ENCODE assay signal across 7 mouse cellular contexts in the genomic region with DNA sequence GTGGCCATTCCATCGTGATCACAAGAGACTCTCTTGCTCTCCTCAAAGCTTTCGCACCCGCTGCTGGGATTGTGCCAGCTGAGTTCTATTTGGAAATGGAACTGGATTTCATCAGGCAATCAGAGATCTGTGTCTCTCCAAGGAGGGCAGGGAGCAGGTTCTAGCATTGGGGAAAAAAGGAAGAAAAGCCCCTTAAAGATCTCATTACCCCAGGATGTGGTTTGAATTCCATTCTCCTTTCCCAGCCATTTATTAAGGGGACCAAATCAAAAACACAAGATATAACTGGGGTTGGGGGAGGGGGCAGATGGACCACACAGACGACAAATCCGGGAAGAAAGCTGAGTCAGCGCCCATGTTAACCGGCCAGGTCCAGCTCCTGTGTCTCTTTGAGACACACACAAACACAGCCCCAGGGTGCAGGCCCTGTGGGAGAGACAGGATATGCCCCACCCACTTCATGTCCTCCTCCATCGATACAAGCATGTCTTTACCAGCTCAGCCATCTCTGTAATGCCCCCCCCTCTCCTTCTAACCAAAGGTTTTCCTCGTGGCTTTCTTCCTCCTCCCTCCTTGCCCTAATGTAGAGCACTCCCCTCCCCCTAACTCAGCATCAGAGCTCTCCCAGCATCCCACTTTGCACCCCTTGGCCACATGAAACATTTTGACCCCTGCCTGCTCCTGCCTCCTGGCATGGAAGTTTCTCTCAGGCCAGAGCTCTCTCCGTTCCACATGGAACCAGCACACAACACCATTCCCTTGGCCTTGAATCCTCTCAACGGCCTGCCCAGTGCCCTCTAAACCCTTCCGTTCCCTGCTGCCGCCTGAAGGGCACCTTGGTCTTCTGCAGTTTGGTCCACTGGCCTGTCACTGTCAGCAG. TPM values are rescaled to one million over a fixed set of nuclear protein-coding genes. Genes with fewer than 3 reads are reported as not detected.
DNase-seq lines count a peak whose midpoint lies in the region; ATAC-seq and TF ChIP-seq lines count a peak whose summit lies in the region.

No protein-coding gene starts in this region.

- H3K79me2 ChIP-seq in CH12.LX (replicated peaks; ENCODE audit: control insufficient read depth, extremely low read depth, insufficient read depth, poor library complexity, severe bottlenecking) = no peaks in the 10 kb centered on the region

- H3K27ac ChIP-seq in kidney, embryonic 16.5 days (ENCODE audit: low read length) = peak overlapping the region; percentile 40
- H3K27ac ChIP-seq in kidney, adult 2 months (ENCODE audit: insufficient read depth, low read depth, low read length) = no peak overlapping the region
- H3K27ac ChIP-seq in CH12.LX (ENCODE audit: insufficient read depth, low read depth) = no peak overlapping the region
- H3K27ac ChIP-seq in embryonic facial prominence, embryonic 15.5 days (replicated peaks) = peak overlapping the region; percentile 71
- H3K27ac ChIP-seq in stomach, postnatal 0 days (replicated peaks) = no peak overlapping the region

- no peaks in the 10 kb centered on the region for H3K36me3 ChIP-seq in kidney, embryonic 16.5 days (ENCODE audit: insufficient read depth, low read length)
- H3K36me3 ChIP-seq in kidney, adult 2 months (ENCODE audit: control insufficient read depth, insufficient read depth, low read length) = no peaks in the 10 kb centered on the region
- H3K36me3 ChIP-seq in CH12.LX (replicated peaks in 1 of 2; ENCODE audit: control insufficient read depth in 1 of 2, insufficient read depth in 1 of 2, low read length in 1 of 2) = no peaks in the 10 kb centered on the region
- H3K36me3 ChIP-seq in embryonic facial prominence, embryonic 15.5 days = no peaks in the 10 kb centered on the region
- H3K36me3 ChIP-seq in stomach, postnatal 0 days (ENCODE audit: control insufficient read depth, insufficient read depth, low read length) = no peaks in the 10 kb centered on the region

- no peak for TF ChIP-seq CTCF in kidney, adult 2 months (conservative IDR thresholded peaks at IDR 0.05; ENCODE audit: insufficient read depth, insufficient read length, low read depth, low read length)
- TF ChIP-seq CTCF in CH12.LX (conservative IDR thresholded peaks at IDR 0.05 in 1 of 2, IDR thresholded peaks at IDR 0.05 in 1 of 2; ENCODE audit: low read depth in 2 of 2, low read length in 2 of 2) = no peak
- no peak for TF ChIP-seq CTCF in stomach, postnatal 0 days (IDR thresholded peaks at IDR 0.05; ENCODE audit: low read depth)

- in situ Hi-C loops in CH12.LX (cut with MboI; ENCODE audit: low pct_ligation_motif_present, low pct_unique_long_range_greater_than_20kb, low sequenced_read_pairs) = no loop called here

- no peak for TF ChIP-seq EP300 in CH12.LX (IDR thresholded peaks at IDR 0.05; ENCODE audit: low read length)
- no peak for TF ChIP-seq EP300 in stomach, postnatal 0 days (optimal IDR thresholded peaks at IDR 0.05)

- WGBS in kidney, embryonic 16.5 days = 35% methylated on average over 13 of the region's 13 CpGs
- 43% methylated on average over 13 of the region's 13 CpGs for WGBS in kidney, adult 2 months
- 25% methylated on average over 13 of the region's 13 CpGs for WGBS in embryonic facial prominence, embryonic 15.5 days
- 44% methylated on average over 13 of the region's 13 CpGs for WGBS in stomach, postnatal 0 days

- no peak for TF ChIP-seq RAD21 in CH12.LX (IDR thresholded peaks at IDR 0.05; ENCODE audit: low read depth, low read length)

- H3K9me3 ChIP-seq in kidney, embryonic 16.5 days (ENCODE audit: low read length) = no peaks in the 10 kb centered on the region
- no peaks in the 10 kb centered on the region for H3K9me3 ChIP-seq in CH12.LX (replicated peaks; ENCODE audit: low read length)
- no peaks in the 10 kb centered on the region for H3K9me3 ChIP-seq in embryonic facial prominence, embryonic 15.5 days (replicated peaks)
- H3K9me3 ChIP-seq in stomach, postnatal 0 days (ENCODE audit: control insufficient read depth, low read length) = no peaks in the 10 kb centered on the region

- ATAC-seq in kidney, embryonic 16.5 days (ENCODE audit: low FRiP score, low TSS enrichment) = no peak
- ATAC-seq in embryonic facial prominence, embryonic 15.5 days (ENCODE audit: insufficient number of reproducible peaks, low FRiP score, low TSS enrichment, low read depth) = no peak
- no peak for ATAC-seq in stomach, postnatal 0 days (ENCODE audit: low FRiP score, low TSS enrichment)

- TF ChIP-seq POLR2A in kidney, adult 2 months (IDR thresholded peaks at IDR 0.05; ENCODE audit: low read depth, low read length) = no peak
- TF ChIP-seq POLR2A in CH12.LX (IDR thresholded peaks at IDR 0.05; ENCODE audit: low read depth, low read length) = no peak

- dilution Hi-C loops in CH12.LX (cut with MboI; ENCODE audit: extremely low pct_ligation_motif_present, extremely low pct_unique_long_range_greater_than_20kb, low sequenced_read_pairs) = no loop called here

- no peak for DNase-seq in kidney, adult 2 months
- peak; percentile 34 for DNase-seq in CD4-positive helper T cell, adult 2 months (ENCODE audit: low read depth, low spot score)
- DNase-seq in CH12.LX (ENCODE audit: extremely low read depth) = no peak
- no peak for DNase-seq in stomach, postnatal 0 days (ENCODE audit: low spot score)
- DNase-seq in retina, postnatal 1 day = no peak

- no peaks in the 10 kb centered on the region for H3K27me3 ChIP-seq in kidney, embryonic 16.5 days (ENCODE audit: insufficient read depth, low read length)
- no peaks in the 10 kb centered on the region for H3K27me3 ChIP-seq in kidney, adult 2 months (replicated peaks; ENCODE audit: control insufficient read depth, insufficient read depth, low read length)
- H3K27me3 ChIP-seq in CH12.LX (replicated peaks) = peaks cover 84% of the 10 kb centered on the region
- H3K27me3 ChIP-seq in embryonic facial prominence, embryonic 15.5 days = no peaks in the 10 kb centered on the region
- H3K27me3 ChIP-seq in stomach, postnatal 0 days (ENCODE audit: control insufficient read depth, insufficient read depth, low read length) = no peaks in the 10 kb centered on the region

- H3K4me2 ChIP-seq in kidney, embryonic 16.5 days (replicated peaks; ENCODE audit: low read depth, low read length) = no peak overlapping the region
- H3K4me2 ChIP-seq in CH12.LX (ENCODE audit: insufficient read depth, low read depth, poor library complexity, severe bottlenecking) = no peak overlapping the region
- H3K4me2 ChIP-seq in embryonic facial prominence, embryonic 15.5 days (replicated peaks) = no peak overlapping the region
- H3K4me2 ChIP-seq in stomach, postnatal 0 days (replicated peaks; ENCODE audit: low read depth) = no peak overlapping the region

- no peak overlapping the region for H3K4me3 ChIP-seq in kidney, embryonic 16.5 days (ENCODE audit: low read length)
- H3K4me3 ChIP-seq in kidney, adult 2 months (ENCODE audit: insufficient read depth, low read depth, low read length) = no peak overlapping the region
- H3K4me3 ChIP-seq in CH12.LX (replicated peaks in 1 of 3; ENCODE audit: low read depth in 2 of 3, low read length in 2 of 3, poor library complexity in 1 of 3) = no peak overlapping the region
- H3K4me3 ChIP-seq in embryonic facial prominence, embryonic 15.5 days (replicated peaks) = no peak overlapping the region
- no peak overlapping the region for H3K4me3 ChIP-seq in stomach, postnatal 0 days (ENCODE audit: low read depth, low read length)

- no peak overlapping the region for H3K9ac ChIP-seq in kidney, embryonic 16.5 days (replicated peaks; ENCODE audit: low read length)
- no peak overlapping the region for H3K9ac ChIP-seq in CH12.LX (ENCODE audit: insufficient read depth, low read depth)
- no peak overlapping the region for H3K9ac ChIP-seq in embryonic facial prominence, embryonic 15.5 days
- H3K9ac ChIP-seq in stomach, postnatal 0 days (ENCODE audit: low read length) = no peak overlapping the region

- peaks cover 36% of the 10 kb centered on the region for H3K4me1 ChIP-seq in kidney, embryonic 16.5 days (ENCODE audit: insufficient read depth, low read length)
- H3K4me1 ChIP-seq in kidney, adult 2 months (ENCODE audit: control insufficient read depth, insufficient read depth, low read length) = 0 out of 2 replicates have a peak, but pooled peaks cover 7% of the 10 kb centered on the region
- H3K4me1 ChIP-seq in CH12.LX (ENCODE audit: control insufficient read depth in 1 of 2, insufficient read depth in 2 of 2) = no peaks in the 10 kb centered on the region
- peaks cover 35% of the 10 kb centered on the region for H3K4me1 ChIP-seq in embryonic facial prominence, embryonic 15.5 days
- peaks cover 3% of the 10 kb centered on the region; the same call in 1 of the 2 replicates for H3K4me1 ChIP-seq in stomach, postnatal 0 days (replicated peaks; ENCODE audit: control insufficient read depth, insufficient read depth)

TF ChIP-seq in CH12.LX, 34 proteins besides CTCF, POLR2A, EP300 and RAD21:
- TF ChIP-seq MAFK (IDR thresholded peaks at IDR 0.05; ENCODE audit: insufficient replicate concordance, low read length) = 0 out of 2 replicates have a peak, but pooled peaks have one; percentile 58
- no peak for TF ChIP-seq MAZ (IDR thresholded peaks at IDR 0.05; ENCODE audit: low read depth, low read length)

RNA-seq across cellular contexts. Expression of gene Thy1, which starts 54.0 kb away (rescaled TPM):
- polyA plus RNA-seq in kidney, embryonic 16.5 days (2015; fragmentation: Nextera tagmentation; extraction: Ambion mirVana) = 7.7 and 10.5 TPM in 2 replicates
- 9.2 and 20.6 TPM in 2 replicates for polyA plus RNA-seq in kidney, adult 2 months (2012; rRNA removed)
- total RNA-seq in CH12.LX (2012; rRNA removed) = not detected in 2 replicates
- total RNA-seq in CH12.LX (2014; rRNA removed) = not detected in 2 replicates
- polyA plus RNA-seq in CH12.LX (2012; ENCODE audit: insufficient read length, low read depth) = not detected in 2 replicates
- 11.7 and 14.1 TPM in 2 replicates for polyA plus RNA-seq in embryonic facial prominence, embryonic 15.5 days (2015; fragmentation: Nextera tagmentation; extraction: Ambion mirVana)
- polyA plus RNA-seq in stomach, postnatal 0 days (2015; fragmentation: Nextera tagmentation; extraction: Ambion mirVana) = 4.2 and 4.5 TPM in 2 replicates

Comparison
In these comparisons a context has a peak if more than half of its experiments do, and no peak if none do; other contexts are left out.
1. H3K27ac ChIP-seq: peak in kidney, embryonic 16.5 days (single experiment) and embryonic facial prominence, embryonic 15.5 days (single experiment); none in kidney, adult 2 months (single experiment), CH12.LX (single experiment) and stomach, postnatal 0 days (single experiment).